Mouse (Mus musculus) liver, embryonic 18 days (tissue): ENCODE results near the gene Ltbp1. TPM values are rescaled to one million over a fixed set of nuclear protein-coding genes. Genes with fewer than 3 reads are reported as not detected.

Source experiments
- polyA plus RNA-seq: library from polyadenylated mRNA; depleted of rRNA; stranded (reverse); fragments of >200 nt; gene quantifications from 2 replicates; pipeline ENCODE4 v1.2.3, GENCODE M21; 2012; rRNA removed

The Ltbp1 gene
- polyA plus RNA-seq, result 1.7 and 1.8 TPM in 2 replicates

GRCm38 (mm10) chr17:75005281-75005684 lies at the start of gene Ltbp1:
TSS of gene Ltbp1 (plus strand) at chr17:75005568.

GRCm38 (mm10) chr17:75435599-75435998 lies 430.2 kb downstream of the Ltbp1 start, which contains the start of gene Rasgrp3:
TSS of gene Rasgrp3 (plus strand) at chr17:75435896.

